Mouse (Mus musculus): ENCODE measurements around the gene Cuedc1. TPM values are rescaled to one million over a fixed set of nuclear protein-coding genes. Genes with fewer than 3 reads are reported as not detected.
A peak's percentile ranks its signal among the peaks of the same experiment; 100 is the strongest.
"Not testable (repeated sequence)": the region's sequence is repeated elsewhere in the genome, so short reads cannot be mapped to it uniquely, and the experiment has no call there.

Gene Cuedc1
- polyA plus RNA-seq, 1 experiment from 2014 or later: 14.6 TPM

DNA sequence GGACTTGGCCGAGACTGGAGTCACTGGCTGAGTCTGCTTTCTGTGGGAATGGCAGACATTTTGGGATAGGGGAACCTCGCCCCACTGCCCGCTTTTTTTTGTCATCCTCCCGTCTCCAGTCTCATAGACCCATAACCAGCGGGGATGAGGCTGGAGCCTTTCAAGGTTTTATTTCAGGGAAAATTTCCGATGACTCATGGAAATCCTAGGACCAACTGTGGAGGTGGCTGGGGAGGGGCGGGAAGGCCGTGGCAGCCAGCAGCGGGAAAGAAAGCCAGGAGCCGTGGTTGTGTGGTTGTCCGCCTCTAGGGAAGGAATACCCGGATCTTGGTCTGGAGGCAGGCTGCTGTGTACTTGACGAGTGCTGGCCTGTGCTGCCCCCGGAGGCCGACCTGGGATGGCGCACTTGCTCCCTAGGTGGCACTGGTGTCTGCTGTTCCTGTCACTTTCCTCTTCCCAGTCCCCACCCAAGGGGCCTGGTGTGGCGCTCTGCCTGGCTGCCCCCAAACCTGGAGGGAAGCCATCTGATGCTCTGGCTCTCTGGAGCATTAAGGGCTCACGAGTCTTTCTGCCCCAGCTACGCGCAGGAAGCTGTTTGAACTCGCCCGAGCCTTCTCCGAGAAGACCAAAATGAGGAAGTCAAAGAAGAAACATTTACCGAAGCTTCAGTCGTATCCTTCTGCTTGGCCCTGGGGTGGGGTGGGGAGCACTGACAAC is 89.7 kb downstream of the Cuedc1 start:
- Histone ChIP-seq H3K4me3 (ENCODE audit: low read length) (peak overlapping the region; percentile 19), H3K9me3 (ENCODE audit: low read length) (no peaks in the 10 kb centered on the region)
- 7% methylated on average over 25 of the region's 25 CpGs for WGBS

DNA sequence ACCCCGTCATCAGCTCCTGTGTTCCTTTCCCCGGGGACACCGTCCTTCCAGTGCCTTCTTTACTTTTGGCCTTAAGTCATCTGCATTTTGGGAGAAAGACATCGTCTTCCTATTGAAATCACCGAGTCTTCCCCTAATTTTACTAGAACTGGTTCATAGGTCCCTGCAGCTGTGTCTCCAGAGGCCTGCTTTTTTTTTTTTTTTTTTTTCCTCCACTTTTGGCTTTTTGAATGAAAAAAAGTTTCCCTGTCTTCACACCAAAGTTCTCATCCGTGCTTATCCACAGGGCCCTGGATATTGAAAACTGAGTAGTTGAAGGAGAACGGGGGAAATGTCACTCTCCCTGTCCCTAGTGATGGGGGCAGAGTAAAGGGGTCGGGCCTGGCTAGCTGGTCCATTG is 90.4 kb downstream of the Cuedc1 start:
- peaks cover 23% of the 10 kb centered on the region for H3K27me3 ChIP-seq (ENCODE audit: insufficient read depth, low read length)
- H3K27ac ChIP-seq (ENCODE audit: low read length): 0 out of 2 replicates have a peak overlapping the region, but pooled peaks have one; percentile 37
- H3K4me3 ChIP-seq (ENCODE audit: low read length): peak overlapping the region; percentile 19; the same call in 1 of the 2 replicates
- ATAC-seq (ENCODE audit: low FRiP score, low TSS enrichment): no peak
- H3K36me3 ChIP-seq (ENCODE audit: insufficient read depth, low read length): peaks cover 4% of the 10 kb centered on the region; the same call in 1 of the 2 replicates
- H3K9ac ChIP-seq (replicated peaks; ENCODE audit: low read length): peak overlapping the region; percentile 29; the same call in 1 of the 2 replicates
- WGBS: 46% methylated on average over 8 of the region's 8 CpGs
- peak overlapping the region; percentile 52 for H3K4me2 ChIP-seq (replicated peaks; ENCODE audit: low read depth, low read length)
- H3K4me1 ChIP-seq (ENCODE audit: insufficient read depth, low read length): peaks cover 31% of the 10 kb centered on the region
- H3K9me3 ChIP-seq (ENCODE audit: low read length): no peaks in the 10 kb centered on the region

More for the DNA sequence above, 89.7 kb downstream of the Cuedc1 start:
- Histone ChIP-seq H3K27me3 (ENCODE audit: insufficient read depth, low read length) (peaks cover 16% of the 10 kb centered on the region), H3K4me1 (ENCODE audit: insufficient read depth, low read length) (peaks cover 29% of the 10 kb centered on the region), H3K4me2 (replicated peaks; ENCODE audit: low read depth, low read length) (peak overlapping the region; percentile 52), H3K9ac (replicated peaks; ENCODE audit: low read length) (peak overlapping the region; percentile 55), H3K27ac (ENCODE audit: low read length) (peak overlapping the region; percentile 37), H3K36me3 (ENCODE audit: insufficient read depth, low read length) (peaks cover 4% of the 10 kb centered on the region; the same call in 1 of the 2 replicates)
- peak; percentile 92 for ATAC-seq (ENCODE audit: low FRiP score, low TSS enrichment)

DNA sequence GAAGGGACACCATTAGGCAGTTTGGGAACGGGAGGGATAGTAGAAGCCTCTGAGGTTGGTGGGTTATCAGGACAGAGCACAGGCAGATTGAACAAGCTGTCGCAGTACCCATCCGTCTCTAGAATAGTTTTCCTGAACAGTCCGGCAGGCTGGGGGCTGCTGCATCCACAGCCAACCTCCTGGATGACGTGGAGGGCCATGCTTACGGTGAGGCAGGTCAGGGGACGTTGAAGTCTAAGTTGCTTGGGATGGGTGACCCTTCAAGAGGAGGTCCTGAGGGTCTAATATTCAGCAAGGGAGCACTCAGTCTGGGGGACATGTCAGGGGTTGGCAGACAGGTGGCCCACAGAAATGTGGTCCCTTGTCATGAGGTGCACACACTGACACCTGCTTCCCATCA is 90.8 kb downstream of the Cuedc1 start:
- Histone ChIP-seq H3K36me3 (ENCODE audit: insufficient read depth, low read length) (peaks cover 4% of the 10 kb centered on the region; the same call in 1 of the 2 replicates), H3K9me3 (ENCODE audit: low read length) (no peaks in the 10 kb centered on the region), H3K4me2 (replicated peaks; ENCODE audit: low read depth, low read length) (no peak overlapping the region), H3K4me1 (ENCODE audit: insufficient read depth, low read length) (peaks cover 31% of the 10 kb centered on the region), H3K27me3 (ENCODE audit: insufficient read depth, low read length) (peaks cover 26% of the 10 kb centered on the region), H3K27ac (ENCODE audit: low read length) (no peak overlapping the region), H3K9ac (replicated peaks; ENCODE audit: low read length) (no peak overlapping the region), H3K4me3 (ENCODE audit: low read length) (no peak overlapping the region)
- WGBS: 91% methylated on average over 7 of the region's 7 CpGs
- ATAC-seq (ENCODE audit: low FRiP score, low TSS enrichment): no peak

DNA sequence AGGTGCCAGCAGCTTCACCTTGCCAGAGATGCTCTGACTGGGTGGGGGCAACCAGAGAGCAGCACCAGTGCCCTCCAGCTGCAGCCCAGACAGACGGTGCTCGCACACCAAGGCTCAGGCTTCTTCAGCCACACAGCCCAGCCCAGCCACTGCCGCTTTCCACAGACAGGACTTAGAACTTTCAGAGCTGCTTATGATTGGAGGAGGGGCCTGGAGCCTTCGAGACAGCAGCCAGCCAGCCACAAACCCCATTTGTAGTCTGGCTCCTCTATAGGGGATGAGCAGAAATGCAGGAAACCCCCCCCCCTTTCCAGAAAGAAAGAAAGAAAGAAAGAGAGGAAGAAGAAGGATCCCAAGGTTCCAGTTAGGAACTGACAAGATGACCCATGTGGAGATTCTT is 94.7 kb downstream of the Cuedc1 start:
- H3K27me3 ChIP-seq (ENCODE audit: insufficient read depth, low read length): peaks cover 40% of the 10 kb centered on the region
- H3K9ac ChIP-seq (replicated peaks; ENCODE audit: low read length): no peak overlapping the region
- H3K9me3 ChIP-seq (ENCODE audit: low read length): no peaks in the 10 kb centered on the region
- H3K36me3 ChIP-seq (ENCODE audit: insufficient read depth, low read length): no peaks in the 10 kb centered on the region
- no peak overlapping the region for H3K4me3 ChIP-seq (ENCODE audit: low read length)
- H3K4me2 ChIP-seq (replicated peaks; ENCODE audit: low read depth, low read length): no peak overlapping the region
- no peak overlapping the region for H3K27ac ChIP-seq (ENCODE audit: low read length)
- 26% methylated on average over 4 of the region's 4 CpGs for WGBS
- ATAC-seq (ENCODE audit: low FRiP score, low TSS enrichment): no peak
- peaks cover 30% of the 10 kb centered on the region for H3K4me1 ChIP-seq (ENCODE audit: insufficient read depth, low read length)

DNA sequence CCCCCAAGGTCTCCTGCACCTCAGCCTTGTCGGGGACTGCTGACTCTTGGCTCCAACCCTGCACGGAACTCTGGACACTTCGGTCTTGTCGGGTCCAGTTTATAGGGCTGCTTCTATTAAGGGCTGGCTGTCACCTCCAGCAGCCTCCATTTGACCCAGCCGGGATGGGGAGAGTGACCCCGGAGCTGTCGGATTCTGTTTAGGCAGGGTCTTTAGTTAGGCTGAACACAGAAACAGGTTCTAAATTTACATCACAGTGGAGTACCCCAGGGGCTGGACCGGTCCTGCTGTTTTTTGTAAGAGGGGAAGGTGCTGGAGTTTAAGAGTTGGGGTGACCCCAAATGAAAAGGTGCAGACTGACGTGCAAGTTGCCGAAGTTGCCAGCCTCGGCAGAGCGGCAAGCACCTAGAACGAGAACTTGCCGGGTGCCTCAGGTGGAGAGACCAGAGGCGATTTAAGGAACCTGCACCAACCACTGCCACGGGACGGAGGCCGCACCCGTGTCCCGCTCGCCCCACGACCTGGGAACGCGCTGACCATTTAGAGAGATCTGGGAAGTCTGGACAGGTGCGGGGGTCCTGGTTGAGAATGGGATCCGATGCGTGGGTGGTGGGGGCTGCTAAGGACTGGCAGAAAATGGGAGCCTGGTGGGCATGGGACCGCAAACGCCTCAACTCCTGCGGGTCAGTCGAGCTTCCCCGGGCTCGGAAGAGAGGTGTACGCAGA is 95.4 kb downstream of the Cuedc1 start:
- 5% methylated on average over 34 of the region's 34 CpGs for WGBS
- Histone ChIP-seq H3K27ac (ENCODE audit: low read length) (no peak overlapping the region), H3K9me3 (ENCODE audit: low read length) (no peaks in the 10 kb centered on the region), H3K27me3 (ENCODE audit: insufficient read depth, low read length) (peaks cover 40% of the 10 kb centered on the region), H3K4me1 (ENCODE audit: insufficient read depth, low read length) (peaks cover 25% of the 10 kb centered on the region), H3K9ac (replicated peaks; ENCODE audit: low read length) (peak overlapping the region; percentile 41; the same call in 1 of the 2 replicates), H3K4me2 (replicated peaks; ENCODE audit: low read depth, low read length) (peak overlapping the region; percentile 51), H3K36me3 (ENCODE audit: insufficient read depth, low read length) (no peaks in the 10 kb centered on the region), H3K4me3 (ENCODE audit: low read length) (peak overlapping the region; percentile 34)
- ATAC-seq (ENCODE audit: low FRiP score, low TSS enrichment): no peak

DNA sequence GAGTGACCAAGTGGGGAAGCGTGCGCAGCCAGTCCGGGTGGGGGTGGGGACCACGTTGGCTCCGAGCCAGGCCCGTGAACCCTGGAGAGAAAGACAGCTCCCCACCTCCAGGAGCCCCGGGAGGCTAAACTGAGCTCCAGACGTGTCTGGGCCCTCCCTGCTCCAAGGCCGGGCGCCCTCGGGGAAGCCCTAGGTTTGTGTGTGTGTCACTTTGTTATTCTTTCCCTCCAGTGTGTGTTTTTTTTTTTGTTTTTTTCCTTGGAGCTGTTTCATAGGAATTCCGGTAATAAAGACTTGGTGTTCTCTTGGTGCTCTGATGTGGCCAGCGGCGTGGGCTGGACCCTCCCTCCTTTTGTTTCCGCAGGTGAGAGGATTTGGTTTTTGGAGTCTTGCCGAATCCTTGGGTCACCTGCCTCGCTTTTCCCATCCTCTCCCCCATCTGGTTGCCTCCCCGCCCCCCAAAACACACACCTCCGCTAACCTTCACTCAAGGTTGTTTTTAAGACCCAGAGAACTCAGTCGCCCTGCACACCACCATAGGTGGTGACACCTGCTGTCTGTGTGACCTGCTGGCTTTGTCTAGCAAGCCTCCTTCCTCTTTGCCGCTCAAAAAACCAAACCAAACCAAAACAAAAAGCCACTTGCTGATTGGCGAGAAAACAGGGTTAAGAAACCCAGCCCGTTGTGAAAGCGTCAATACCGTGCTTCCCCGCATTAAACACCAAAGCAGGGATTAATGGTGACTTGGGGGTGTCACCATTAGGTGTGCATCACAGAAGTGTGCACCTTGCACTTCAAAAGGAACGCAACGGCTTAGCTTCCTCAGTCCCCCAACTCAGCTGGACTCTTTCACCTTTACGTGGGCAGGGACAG is 96.2 kb downstream of the Cuedc1 start:
- H3K4me2 ChIP-seq (replicated peaks; ENCODE audit: low read depth, low read length): peak overlapping the region; percentile 51
- H3K4me1 ChIP-seq (ENCODE audit: insufficient read depth, low read length): peaks cover 25% of the 10 kb centered on the region
- no peaks in the 10 kb centered on the region for H3K36me3 ChIP-seq (ENCODE audit: insufficient read depth, low read length)
- peak overlapping the region; percentile 41; the same call in 1 of the 2 replicates for H3K9ac ChIP-seq (replicated peaks; ENCODE audit: low read length)
- ATAC-seq (ENCODE audit: low FRiP score, low TSS enrichment): no peak; the same call in 1 of the 2 replicates
- peaks cover 40% of the 10 kb centered on the region for H3K27me3 ChIP-seq (ENCODE audit: insufficient read depth, low read length)
- H3K4me3 ChIP-seq (ENCODE audit: low read length): peak overlapping the region; percentile 34
- no peak overlapping the region for H3K27ac ChIP-seq (ENCODE audit: low read length)
- WGBS: 7% methylated on average over 29 of the region's 29 CpGs
- no peaks in the 10 kb centered on the region for H3K9me3 ChIP-seq (ENCODE audit: low read length)

DNA sequence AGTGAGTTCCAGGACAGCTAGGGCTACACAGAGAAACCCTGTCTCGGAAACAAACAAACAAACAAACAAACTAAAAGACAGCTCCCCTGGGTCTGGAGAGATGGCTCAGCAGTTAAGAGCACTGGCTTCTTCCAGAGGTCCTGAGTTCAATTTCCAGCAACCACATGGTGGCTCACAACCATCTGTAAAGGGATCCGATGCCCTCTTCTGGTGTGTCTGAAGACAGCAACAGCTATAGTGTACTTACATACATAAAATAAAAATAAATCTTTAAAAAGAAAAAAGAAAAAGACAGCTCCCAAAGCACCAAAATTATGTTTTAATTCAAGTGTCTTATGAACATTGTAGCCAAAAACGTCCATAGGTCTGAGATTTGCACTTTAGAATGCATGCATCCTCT is 97.8 kb downstream of the Cuedc1 start:
- H3K4me2 ChIP-seq (replicated peaks; ENCODE audit: low read depth, low read length): not testable (repeated sequence)

DNA sequence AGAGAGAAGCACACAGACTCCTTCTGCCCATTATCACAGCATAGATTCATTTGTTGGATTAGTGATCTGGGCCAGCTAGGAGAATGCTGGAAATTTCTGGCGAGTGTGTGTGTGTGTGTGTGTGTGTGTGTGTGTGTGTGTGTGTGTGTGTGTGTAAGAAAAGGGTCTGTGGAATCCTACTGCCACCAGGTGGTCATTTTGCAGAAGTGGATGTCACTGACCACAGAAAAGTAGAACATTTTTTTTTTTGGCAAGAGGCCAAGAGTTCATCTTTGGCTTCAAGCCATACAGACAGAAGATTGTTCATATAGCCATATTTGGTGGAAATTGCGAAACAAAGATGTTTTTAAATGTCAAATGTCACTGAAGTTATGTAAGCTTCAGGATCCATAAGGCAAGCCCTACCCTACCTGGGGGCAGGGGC is 99.3 kb downstream of the Cuedc1 start:
- Histone ChIP-seq H3K27me3 (ENCODE audit: insufficient read depth, low read length) (peaks cover 28% of the 10 kb centered on the region), H3K36me3 (ENCODE audit: insufficient read depth, low read length) (no peaks in the 10 kb centered on the region), H3K4me3 (ENCODE audit: low read length) (no peak overlapping the region), H3K27ac (ENCODE audit: low read length) (no peak overlapping the region), H3K4me2 (replicated peaks; ENCODE audit: low read depth, low read length) (no peak overlapping the region), H3K4me1 (ENCODE audit: insufficient read depth, low read length) (peaks cover 25% of the 10 kb centered on the region), H3K9me3 (ENCODE audit: low read length) (no peaks in the 10 kb centered on the region), H3K9ac (replicated peaks; ENCODE audit: low read length) (no peak overlapping the region)
- WGBS: 5% methylated on average over 2 of the region's 2 CpGs
- ATAC-seq (ENCODE audit: low FRiP score, low TSS enrichment): no peak

More for the DNA sequence above, 97.8 kb downstream of the Cuedc1 start:
- H3K9ac ChIP-seq (replicated peaks; ENCODE audit: low read length); H3K4me3 ChIP-seq (ENCODE audit: low read length); H3K9me3 ChIP-seq (ENCODE audit: low read length); H3K36me3 ChIP-seq (ENCODE audit: insufficient read depth, low read length); H3K27ac ChIP-seq (ENCODE audit: low read length); ATAC-seq (ENCODE audit: low FRiP score, low TSS enrichment): not testable (repeated sequence)
- WGBS: 83% methylated on average over 3 of the region's 3 CpGs
- Histone ChIP-seq H3K27me3 (ENCODE audit: insufficient read depth, low read length) (peaks cover 40% of the 10 kb centered on the region), H3K4me1 (ENCODE audit: insufficient read depth, low read length) (peaks cover 25% of the 10 kb centered on the region)

DNA sequence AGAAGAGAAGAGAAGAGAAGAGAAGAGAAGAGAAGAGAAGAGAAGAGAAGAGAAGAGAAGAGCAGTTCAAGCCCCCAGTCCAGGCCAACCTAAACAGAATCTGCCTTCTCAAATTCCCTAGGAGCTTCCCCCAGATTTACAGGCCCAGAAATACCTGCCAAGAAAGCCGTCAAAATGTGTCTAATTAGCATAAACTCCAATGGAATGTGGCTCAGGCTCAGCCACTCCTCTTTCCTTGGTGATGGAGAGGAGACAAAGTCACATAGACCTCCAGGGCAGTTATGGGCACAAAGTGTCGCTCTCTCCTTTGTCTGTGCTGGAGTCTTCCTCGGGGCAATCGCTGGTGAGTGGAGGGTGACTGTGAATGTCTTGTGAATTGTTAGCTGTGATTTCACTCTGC is 100.4 kb downstream of the Cuedc1 start:
- Histone ChIP-seq H3K9ac (replicated peaks; ENCODE audit: low read length) (no peak overlapping the region), H3K4me1 (ENCODE audit: insufficient read depth, low read length) (peaks cover 24% of the 10 kb centered on the region), H3K27me3 (ENCODE audit: insufficient read depth, low read length) (peaks cover 17% of the 10 kb centered on the region), H3K4me3 (ENCODE audit: low read length) (no peak overlapping the region), H3K36me3 (ENCODE audit: insufficient read depth, low read length) (no peaks in the 10 kb centered on the region), H3K27ac (ENCODE audit: low read length) (no peak overlapping the region), H3K9me3 (ENCODE audit: low read length) (no peaks in the 10 kb centered on the region), H3K4me2 (replicated peaks; ENCODE audit: low read depth, low read length) (no peak overlapping the region)
- no peak for ATAC-seq (ENCODE audit: low FRiP score, low TSS enrichment)
- WGBS: 26% methylated on average over 4 of the region's 4 CpGs
